Mouse (Mus musculus): ENCODE results near the gene Trim71. TPM values are rescaled to one million over a fixed set of nuclear protein-coding genes. Genes with fewer than 3 reads are reported as not detected.
A peak's percentile ranks its signal among the peaks of the same experiment; 100 is the strongest.

Gene Trim71
- total and polyA plus RNA-seq, 2 experiments from 2014 or later = 0.13 to 0.19 TPM

DNA sequence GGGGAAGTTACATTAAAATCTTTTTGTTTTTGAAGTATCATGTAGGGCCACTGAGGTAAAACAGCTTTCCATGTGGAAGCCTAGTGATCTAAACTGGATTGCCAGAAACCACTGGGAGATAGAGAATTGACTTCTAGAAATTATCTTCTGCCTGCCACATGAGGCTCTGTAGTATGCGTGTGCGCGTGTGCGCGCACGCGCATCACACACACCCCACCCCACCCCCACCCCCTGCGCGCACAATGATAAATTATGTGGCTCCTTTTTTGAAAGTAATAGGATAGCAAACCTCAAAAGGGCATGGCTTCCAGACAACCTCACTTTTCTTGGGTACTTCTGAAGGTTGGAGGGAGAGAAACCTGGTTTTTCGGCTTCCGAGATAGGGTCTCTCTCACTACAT is 62.3 kb downstream of the Trim71 start:
- no peak overlapping the region for H3K27ac ChIP-seq (ENCODE audit: low read depth, low read length)
- ATAC-seq (no peak), DNase-seq (no peak)
- 0 out of 2 replicates have a peak, but pooled peaks cover 3% of the 10 kb centered on the region for H3K27me3 ChIP-seq (ENCODE audit: insufficient read depth, low read length)
- TF ChIP-seq CTCF (IDR thresholded peaks at IDR 0.05; ENCODE audit: low read depth) = no peak
- H3K4me1 ChIP-seq (ENCODE audit: insufficient read depth) = no peaks in the 10 kb centered on the region
- no peak overlapping the region for H3K4me3 ChIP-seq (ENCODE audit: low read depth, low read length)
- no peaks in the 10 kb centered on the region for H3K36me3 ChIP-seq (ENCODE audit: insufficient read depth)
- H3K9me3 ChIP-seq (ENCODE audit: low read length) = no peaks in the 10 kb centered on the region
- no peak overlapping the region for H3K9ac ChIP-seq
- H3K4me2 ChIP-seq (ENCODE audit: low read depth) = no peak overlapping the region
- WGBS = 97% methylated on average over 11 of the region's 11 CpGs

DNA sequence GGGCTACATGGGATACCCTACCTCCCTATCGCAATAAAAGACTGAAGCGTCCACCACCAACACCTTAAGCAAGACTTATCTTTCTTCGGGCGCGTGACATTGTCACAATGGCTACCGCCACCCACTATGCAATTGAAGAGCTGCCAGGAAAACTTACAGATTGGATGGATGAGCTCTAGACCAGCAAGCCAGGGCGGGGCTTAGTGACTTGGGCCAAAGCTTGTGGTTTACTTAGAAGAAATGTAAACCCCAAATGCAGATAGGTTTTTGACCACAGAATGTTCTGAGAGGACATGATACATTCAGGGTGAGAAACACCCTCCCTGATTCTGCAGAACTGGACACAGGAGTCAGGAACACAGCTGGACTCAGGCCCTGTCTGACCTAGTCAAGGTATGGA is 63.1 kb downstream of the Trim71 start:
- Histone ChIP-seq H3K9me3 (ENCODE audit: low read length) (no peaks in the 10 kb centered on the region), H3K27me3 (ENCODE audit: insufficient read depth, low read length) (0 out of 2 replicates have a peak, but pooled peaks cover 3% of the 10 kb centered on the region), H3K9ac (no peak overlapping the region), H3K36me3 (ENCODE audit: insufficient read depth) (no peaks in the 10 kb centered on the region), H3K4me1 (ENCODE audit: insufficient read depth) (no peaks in the 10 kb centered on the region), H3K4me3 (ENCODE audit: low read depth, low read length) (no peak overlapping the region), H3K4me2 (ENCODE audit: low read depth) (no peak overlapping the region), H3K27ac (ENCODE audit: low read depth, low read length) (no peak overlapping the region)
- WGBS = 97% methylated on average over 7 of the region's 7 CpGs
- no peak for ATAC-seq
- TF ChIP-seq CTCF (IDR thresholded peaks at IDR 0.05; ENCODE audit: low read depth) = no peak
- DNase-seq = no peak

GRCm38 (mm10) chr9:114499783-114500515 is 64.2 kb downstream of the Trim71 start:
- WGBS = 16% methylated on average over 15 of the region's 15 CpGs
- H3K36me3 ChIP-seq (ENCODE audit: insufficient read depth) = no peaks in the 10 kb centered on the region
- peak; percentile 54 for DNase-seq
- no peak overlapping the region for H3K27ac ChIP-seq (ENCODE audit: low read depth, low read length)
- H3K27me3 ChIP-seq (ENCODE audit: insufficient read depth, low read length) = 0 out of 2 replicates have a peak, but pooled peaks cover 3% of the 10 kb centered on the region
- peak; percentile 23; the same call in 1 of the 2 replicates for ATAC-seq
- H3K4me2 ChIP-seq (ENCODE audit: low read depth) = no peak overlapping the region
- H3K9me3 ChIP-seq (ENCODE audit: low read length) = no peaks in the 10 kb centered on the region
- H3K4me3 ChIP-seq (ENCODE audit: low read depth, low read length) = no peak overlapping the region
- peak; percentile 59 for TF ChIP-seq CTCF (IDR thresholded peaks at IDR 0.05; ENCODE audit: low read depth)
- no peaks in the 10 kb centered on the region for H3K4me1 ChIP-seq (ENCODE audit: insufficient read depth)
- no peak overlapping the region for H3K9ac ChIP-seq

DNA sequence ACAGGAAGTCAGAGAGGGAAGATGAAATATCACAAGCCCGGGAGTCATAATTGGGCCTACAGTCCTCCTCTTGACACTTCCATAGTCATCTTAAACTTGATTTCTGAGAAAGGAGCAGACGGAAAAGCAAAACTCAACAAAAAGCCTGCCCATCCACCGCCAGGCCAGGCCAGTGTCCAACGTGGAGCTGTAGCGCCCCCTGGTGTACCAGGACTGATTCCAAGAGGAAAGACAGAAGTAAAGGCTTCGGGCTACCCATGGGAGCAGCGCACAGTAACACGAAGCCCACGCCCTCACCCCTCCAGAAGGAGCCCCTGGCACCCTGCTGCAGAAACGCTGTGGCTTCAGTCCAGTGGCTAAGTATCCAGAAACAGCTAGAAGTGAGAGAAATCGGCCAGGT is 66.0 kb downstream of the Trim71 start:
- Histone ChIP-seq H3K9me3 (ENCODE audit: low read length) (no peaks in the 10 kb centered on the region), H3K27me3 (ENCODE audit: insufficient read depth, low read length) (0 out of 2 replicates have a peak, but pooled peaks cover 3% of the 10 kb centered on the region), H3K36me3 (ENCODE audit: insufficient read depth) (no peaks in the 10 kb centered on the region), H3K9ac (no peak overlapping the region), H3K4me1 (ENCODE audit: insufficient read depth) (no peaks in the 10 kb centered on the region), H3K4me3 (ENCODE audit: low read depth, low read length) (no peak overlapping the region), H3K4me2 (ENCODE audit: low read depth) (no peak overlapping the region), H3K27ac (ENCODE audit: low read depth, low read length) (no peak overlapping the region)
- DNase-seq (peak; percentile 77), ATAC-seq (peak; percentile 45; the same call in 1 of the 2 replicates)
- TF ChIP-seq CTCF (IDR thresholded peaks at IDR 0.05; ENCODE audit: low read depth) = peak; percentile 81
- WGBS = 6% methylated on average over 11 of the region's 11 CpGs

DNA sequence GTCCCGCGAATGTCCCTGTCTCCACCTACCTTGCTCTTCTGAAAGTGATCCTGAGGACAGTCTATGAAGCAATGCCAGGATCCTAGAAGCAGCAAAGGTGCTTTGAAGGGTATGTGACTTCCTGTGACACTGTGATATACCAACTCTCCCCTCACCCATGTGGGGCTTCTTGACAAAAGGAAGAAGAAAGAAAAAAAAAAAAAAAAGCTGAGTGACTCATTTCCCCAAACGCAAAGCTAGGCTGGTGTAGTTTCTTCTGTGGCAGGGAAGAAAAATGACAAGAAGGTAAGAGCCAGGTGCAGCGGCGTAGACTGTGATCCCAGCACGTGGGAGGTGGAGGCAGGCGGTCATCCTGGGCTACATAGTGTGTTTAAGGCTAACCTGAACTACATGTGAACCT is 67.7 kb downstream of the Trim71 start:
- 86% methylated on average over 7 of the region's 7 CpGs for WGBS
- Histone ChIP-seq H3K4me2 (ENCODE audit: low read depth) (no peak overlapping the region), H3K36me3 (ENCODE audit: insufficient read depth) (no peaks in the 10 kb centered on the region), H3K27me3 (ENCODE audit: insufficient read depth, low read length) (0 out of 2 replicates have a peak, but pooled peaks cover 3% of the 10 kb centered on the region), H3K9me3 (ENCODE audit: low read length) (no peaks in the 10 kb centered on the region), H3K4me3 (ENCODE audit: low read depth, low read length) (no peak overlapping the region), H3K9ac (no peak overlapping the region), H3K27ac (ENCODE audit: low read depth, low read length) (no peak overlapping the region), H3K4me1 (ENCODE audit: insufficient read depth) (no peaks in the 10 kb centered on the region)
- TF ChIP-seq CTCF (IDR thresholded peaks at IDR 0.05; ENCODE audit: low read depth) = no peak
- DNase-seq (no peak), ATAC-seq (no peak)

- Histone ChIP-seq H3K4me3 (ENCODE audit: low read depth, low read length) (no peak overlapping the region), H3K4me2 (ENCODE audit: low read depth) (no peak overlapping the region), H3K27me3 (ENCODE audit: insufficient read depth, low read length) (no peaks in the 10 kb centered on the region), H3K27ac (ENCODE audit: low read depth, low read length) (no peak overlapping the region), H3K9ac (no peak overlapping the region), H3K4me1 (ENCODE audit: insufficient read depth) (no peaks in the 10 kb centered on the region), H3K9me3 (ENCODE audit: low read length) (no peaks in the 10 kb centered on the region), H3K36me3 (ENCODE audit: insufficient read depth) (no peaks in the 10 kb centered on the region)
- TF ChIP-seq CTCF (IDR thresholded peaks at IDR 0.05; ENCODE audit: low read depth) = no peak
- 86% methylated on average over 23 of the region's 23 CpGs for WGBS
- DNase-seq (no peak), ATAC-seq (no peak)
Observed at GRCm38 (mm10) chr9:114487481-114488258, 76.5 kb downstream of the Trim71 start.

GRCm38 (mm10) chr9:114486808-114487207 is 77.4 kb downstream of the Trim71 start:
- no peak for TF ChIP-seq CTCF (IDR thresholded peaks at IDR 0.05; ENCODE audit: low read depth)
- H3K36me3 ChIP-seq (ENCODE audit: insufficient read depth) = no peaks in the 10 kb centered on the region

More at GRCm38 (mm10) chr9:114486808-114487207, 77.4 kb downstream of the Trim71 start:
- ATAC-seq = no peak
- Histone ChIP-seq H3K27me3 (ENCODE audit: insufficient read depth, low read length) (no peaks in the 10 kb centered on the region), H3K27ac (ENCODE audit: low read depth, low read length) (no peak overlapping the region), H3K4me3 (ENCODE audit: low read depth, low read length) (no peak overlapping the region), H3K4me2 (ENCODE audit: low read depth) (no peak overlapping the region), H3K4me1 (ENCODE audit: insufficient read depth) (no peaks in the 10 kb centered on the region), H3K9me3 (ENCODE audit: low read length) (no peaks in the 10 kb centered on the region), H3K9ac (no peak overlapping the region)
- WGBS = 92% methylated on average over 4 of the region's 4 CpGs
- no peak for DNase-seq

All from forebrain, postnatal 0 days (tissue).